Mouse (Mus musculus) embryonic facial prominence, embryonic 15.5 days (tissue): ENCODE measurements around the gene Cpxm2. TPM values are rescaled to one million over a fixed set of nuclear protein-coding genes. Genes with fewer than 3 reads are reported as not detected.

Experiments used
- ATAC-seq: fragments of 200-750 bp; cut with Nextera tagmentation; 2 replicates; pipeline ENCODE4 v1.8.0; 2017; ENCODE audit warnings: low read depth, moderate TSS enrichment; ENCODE audit not compliant: insufficient number of reproducible peaks, low FRiP score, low TSS enrichment
- H3K27ac ChIP-seq: fragments of 300-500 bp; sonication (generic); replicated peaks from 2 replicates; pipeline ENCODE4 v1.5.1; 2015; ENCODE audit warnings: mild to moderate bottlenecking, inconsistent platforms
- H3K27me3 ChIP-seq: fragments of 300-500 bp; sonication (generic); 2 replicates; pipeline ENCODE4 v1.6.1; 2015; ENCODE audit warnings: inconsistent platforms
- H3K36me3 ChIP-seq: fragments of 300-500 bp; sonication (generic); 2 replicates; pipeline ENCODE4 v1.6.1; 2015; ENCODE audit warnings: mild to moderate bottlenecking, inconsistent platforms
- H3K4me1 ChIP-seq: fragments of 300-500 bp; sonication (generic); 2 replicates; pipeline ENCODE4 v1.6.1; 2015; ENCODE audit warnings: inconsistent platforms
- H3K4me2 ChIP-seq: fragments of 300-500 bp; sonication (generic); replicated peaks from 2 replicates; pipeline ENCODE4 v1.6.1; 2015; ENCODE audit warnings: mild to moderate bottlenecking, inconsistent platforms
- H3K4me3 ChIP-seq: fragments of 300-500 bp; sonication (generic); replicated peaks from 2 replicates; pipeline ENCODE4 v1.5.1; 2015; ENCODE audit warnings: mild to moderate bottlenecking, inconsistent platforms
- H3K9ac ChIP-seq: fragments of 300-500 bp; sonication (generic); 2 replicates; pipeline ENCODE4 v1.6.1; 2015; ENCODE audit warnings: inconsistent platforms
- H3K9me3 ChIP-seq: fragments of 300-500 bp; sonication (generic); replicated peaks from 2 replicates; pipeline ENCODE4 v1.6.1; 2016; ENCODE audit warnings: inconsistent platforms
- WGBS: fragments of 180-500 bp; shearing (Covaris S2); methylation state at CpG from one replicate; pipeline ENCODE4 v1.1.7; 2015; 5-methylcytosine and 5-hydroxymethylcytosine counted together
- polyA plus RNA-seq: library from polyadenylated mRNA; unstranded; fragments of >200 nt; fragmentation: Nextera tagmentation; extraction: Ambion mirVana; gene quantifications from 2 replicates; pipeline ENCODE4 v1.2.1, GENCODE M21; 2015

Gene Cpxm2
- 15.6 and 23.7 TPM in 2 replicates for polyA plus RNA-seq

DNA sequence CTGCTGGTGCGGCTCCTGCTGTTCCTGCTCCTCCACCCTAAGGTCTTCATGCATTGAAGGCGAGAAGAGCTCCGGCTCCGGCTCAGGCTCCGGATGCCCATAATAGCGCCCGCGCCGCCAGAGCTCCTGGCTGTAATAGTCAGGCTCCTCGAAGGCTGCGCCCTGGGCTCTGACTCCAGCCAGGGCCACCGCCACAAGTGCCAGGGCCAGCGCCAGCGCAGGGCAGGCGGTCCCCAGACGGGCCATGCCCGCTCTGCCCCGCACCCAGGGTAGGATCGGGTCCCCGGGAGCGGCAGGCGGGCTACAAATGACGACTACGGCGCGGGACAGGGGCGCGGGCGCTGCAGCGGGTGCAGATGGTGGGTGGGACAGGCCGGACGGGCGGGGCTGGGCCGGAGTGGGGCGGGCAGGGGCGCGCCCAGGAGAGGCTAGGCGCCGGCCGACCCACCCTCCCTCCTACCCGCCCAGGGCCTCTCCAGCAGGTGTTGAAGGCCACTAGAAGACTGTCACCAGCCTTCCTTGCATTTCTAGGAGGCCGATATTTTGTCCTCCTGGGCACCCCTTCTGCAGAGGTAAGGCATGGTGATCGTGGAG lies at the start of gene Cpxm2:
Gene Cpxm2 (minus strand): TSS at position 372 of the 594 bp plus-strand sequence.
- 2% methylated on average over 43 of the region's 43 CpGs for WGBS
- ATAC-seq, result peak; percentile 59; the same call in 1 of the 2 replicates
- Histone ChIP-seq H3K4me2 (peak within 1 kb of the TSS; percentile 84), H3K36me3 (no peaks in the 10 kb centered on the region), H3K4me3 (peak within 1 kb of the TSS; percentile 49), H3K27ac (no peak within 1 kb of the TSS), H3K9ac (peak within 1 kb of the TSS; percentile 35; the same call in 1 of the 2 replicates), H3K27me3 (peaks cover 39% of the 10 kb centered on the region), H3K9me3 (no peaks in the 10 kb centered on the region), H3K4me1 (peaks cover 15% of the 10 kb centered on the region)

DNA sequence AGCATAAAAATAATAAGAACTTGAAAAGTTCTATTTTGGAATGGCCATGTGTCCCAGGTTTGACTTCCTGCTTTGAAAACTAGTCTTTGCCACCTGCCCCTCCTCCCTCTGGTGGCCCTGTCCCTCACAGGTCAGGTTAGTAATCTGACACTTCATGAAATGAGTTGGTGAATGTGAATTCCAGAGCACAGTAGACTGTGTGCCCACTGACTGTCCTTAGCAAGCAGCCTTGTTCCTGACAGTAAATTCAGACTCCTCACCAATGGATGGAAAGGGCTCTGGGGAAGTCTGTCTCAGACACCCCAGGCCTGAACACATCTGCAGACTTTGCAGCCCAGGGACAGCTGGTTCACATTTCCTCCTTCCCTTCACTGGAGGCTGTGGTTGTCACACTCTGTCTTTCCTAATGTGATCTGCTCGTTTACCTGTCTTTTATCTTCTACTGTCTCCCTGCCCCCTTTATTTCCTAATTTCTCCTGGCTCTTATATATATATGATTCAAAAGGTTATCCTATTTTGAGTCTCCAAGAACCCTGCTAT lies 49.6 kb upstream of the Cpxm2 start:
- peaks cover 12% of the 10 kb centered on the region for H3K4me1 ChIP-seq
- 0 out of 2 replicates have a peak overlapping the region, but pooled peaks have one; percentile 4 for H3K4me2 ChIP-seq
- no peak overlapping the region for H3K9ac ChIP-seq
- 4% methylated on average over 1 of the region's 1 CpGs for WGBS
- H3K36me3 ChIP-seq, result no peaks in the 10 kb centered on the region
- H3K4me3 ChIP-seq, result no peak overlapping the region
- H3K9me3 ChIP-seq, result no peaks in the 10 kb centered on the region
- H3K27ac ChIP-seq, result 0 out of 2 replicates have a peak overlapping the region, but pooled peaks have one; percentile 22
- peak; percentile 73; the same call in 1 of the 2 replicates for ATAC-seq
- no peaks in the 10 kb centered on the region for H3K27me3 ChIP-seq

DNA sequence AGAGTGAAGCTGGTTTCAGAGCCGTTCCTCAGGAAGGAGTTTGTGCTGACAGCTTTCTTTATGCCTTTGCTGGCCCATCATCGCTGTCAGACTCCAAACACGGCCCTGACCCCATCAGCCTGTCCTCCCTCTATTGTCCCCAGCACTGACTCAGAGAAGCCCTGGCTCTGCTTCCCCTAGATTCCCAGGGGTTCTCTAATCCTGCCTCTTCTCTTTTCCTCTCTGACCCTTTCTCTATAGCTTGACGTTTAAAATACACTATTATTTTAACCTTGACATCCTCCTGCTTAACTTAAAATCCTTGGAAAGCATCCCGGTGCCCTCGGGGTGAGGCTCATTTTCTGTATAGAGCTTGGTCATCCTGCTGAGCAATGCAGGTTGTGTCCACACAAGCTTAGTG lies 45.1 kb upstream of the Cpxm2 start:
- peaks cover 11% of the 10 kb centered on the region for H3K4me1 ChIP-seq
- H3K4me3 ChIP-seq, result no peak overlapping the region
- WGBS, result 46% methylated on average over 6 of the region's 6 CpGs
- H3K36me3 ChIP-seq, result no peaks in the 10 kb centered on the region
- H3K27me3 ChIP-seq, result no peaks in the 10 kb centered on the region
- H3K9me3 ChIP-seq, result no peaks in the 10 kb centered on the region
- ATAC-seq, result no peak
- no peak overlapping the region for H3K27ac ChIP-seq
- H3K4me2 ChIP-seq, result no peak overlapping the region
- no peak overlapping the region for H3K9ac ChIP-seq

DNA sequence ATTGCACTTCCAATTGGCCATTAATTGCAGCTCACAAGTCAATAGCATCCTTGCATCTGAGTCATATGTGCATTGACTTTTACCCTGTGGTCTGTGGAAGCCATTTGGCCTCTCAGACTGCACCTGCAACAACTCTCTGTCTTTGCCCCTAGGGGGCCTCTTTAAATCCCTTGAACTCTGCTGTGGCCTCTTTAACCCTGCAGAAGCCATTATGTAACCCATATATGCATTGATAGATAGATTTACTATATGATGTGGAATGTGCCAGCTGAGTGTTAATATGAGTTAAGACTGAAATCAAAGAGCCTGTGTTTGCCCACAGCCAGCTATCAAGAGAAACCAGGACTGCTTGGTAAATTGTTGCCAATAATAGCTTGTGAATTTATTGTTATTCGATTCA lies 44.3 kb upstream of the Cpxm2 start:
- H3K27me3 ChIP-seq, result no peaks in the 10 kb centered on the region
- no peak overlapping the region for H3K4me2 ChIP-seq
- no peak overlapping the region for H3K27ac ChIP-seq
- ATAC-seq, result no peak
- H3K4me1 ChIP-seq, result 0 out of 2 replicates have a peak, but pooled peaks cover 3% of the 10 kb centered on the region
- no peaks in the 10 kb centered on the region for H3K36me3 ChIP-seq
- WGBS, result 89% methylated on average over 1 of the region's 1 CpGs
- H3K9ac ChIP-seq, result no peak overlapping the region
- H3K4me3 ChIP-seq, result no peak overlapping the region
- no peaks in the 10 kb centered on the region for H3K9me3 ChIP-seq

DNA sequence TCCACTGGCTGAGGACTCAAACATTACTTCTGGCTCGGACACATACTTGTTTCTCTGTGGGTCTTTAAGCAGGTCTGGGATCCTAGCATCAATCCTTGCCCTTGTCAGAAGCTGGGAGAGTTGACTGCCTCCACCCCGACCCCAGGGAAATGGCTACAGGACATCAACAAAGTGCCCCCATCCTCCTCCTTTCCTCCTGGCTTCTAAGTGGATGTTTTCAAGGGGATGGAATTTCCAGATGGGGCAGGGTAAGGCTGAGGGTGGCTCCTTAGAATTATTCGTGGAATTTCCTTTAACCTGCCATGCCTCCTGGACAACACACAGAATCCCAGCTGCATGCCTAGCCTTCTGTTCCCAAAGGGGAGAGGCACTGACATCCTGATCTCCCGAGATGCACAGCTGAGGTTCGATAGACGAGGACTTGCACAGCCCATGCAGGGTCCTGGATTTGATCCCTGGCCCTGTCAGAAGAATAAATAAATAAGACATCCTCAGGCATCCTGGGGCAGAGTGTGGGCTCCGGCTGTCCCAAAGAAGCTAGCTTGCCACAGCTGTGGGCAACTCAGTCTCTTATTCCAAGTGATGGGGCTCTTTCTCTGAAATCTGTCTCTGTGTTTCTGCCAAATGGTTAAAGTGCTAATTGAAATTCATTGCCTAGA lies 43.4 kb upstream of the Cpxm2 start:
- no peaks in the 10 kb centered on the region for H3K9me3 ChIP-seq
- WGBS, result 30% methylated on average over 7 of the region's 7 CpGs
- no peaks in the 10 kb centered on the region for H3K27me3 ChIP-seq
- no peak overlapping the region for H3K4me3 ChIP-seq
- no peak overlapping the region for H3K27ac ChIP-seq
- H3K9ac ChIP-seq, result no peak overlapping the region
- H3K4me2 ChIP-seq, result no peak overlapping the region
- ATAC-seq, result no peak
- H3K36me3 ChIP-seq, result no peaks in the 10 kb centered on the region
- 0 out of 2 replicates have a peak, but pooled peaks cover 3% of the 10 kb centered on the region for H3K4me1 ChIP-seq

DNA sequence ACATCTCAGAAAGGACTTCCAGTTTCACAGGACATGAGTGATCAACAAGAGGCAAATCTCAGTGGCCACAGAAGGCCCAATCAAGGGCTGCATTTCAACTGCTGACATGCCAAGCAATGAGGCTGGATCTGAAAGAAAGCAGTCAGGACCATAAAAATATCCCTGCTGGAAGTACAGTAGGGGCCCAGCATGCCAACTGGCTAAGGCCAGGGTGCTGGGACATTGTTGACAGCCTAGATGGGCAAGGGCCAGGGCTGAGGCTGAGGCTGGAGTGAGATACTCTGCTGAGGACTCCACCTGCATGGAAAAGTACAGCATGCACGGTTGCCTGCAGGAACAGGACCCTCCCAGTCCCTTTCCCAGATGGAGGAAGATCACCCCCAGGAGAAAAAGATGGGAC lies 42.0 kb upstream of the Cpxm2 start:
- no peaks in the 10 kb centered on the region for H3K9me3 ChIP-seq
- H3K4me2 ChIP-seq, result no peak overlapping the region
- H3K4me3 ChIP-seq, result no peak overlapping the region
- 0 out of 2 replicates have a peak, but pooled peaks cover 3% of the 10 kb centered on the region for H3K4me1 ChIP-seq
- H3K36me3 ChIP-seq, result no peaks in the 10 kb centered on the region
- 86% methylated on average over 1 of the region's 1 CpGs for WGBS
- no peak overlapping the region for H3K9ac ChIP-seq
- no peaks in the 10 kb centered on the region for H3K27me3 ChIP-seq
- no peak overlapping the region for H3K27ac ChIP-seq
- no peak for ATAC-seq

DNA sequence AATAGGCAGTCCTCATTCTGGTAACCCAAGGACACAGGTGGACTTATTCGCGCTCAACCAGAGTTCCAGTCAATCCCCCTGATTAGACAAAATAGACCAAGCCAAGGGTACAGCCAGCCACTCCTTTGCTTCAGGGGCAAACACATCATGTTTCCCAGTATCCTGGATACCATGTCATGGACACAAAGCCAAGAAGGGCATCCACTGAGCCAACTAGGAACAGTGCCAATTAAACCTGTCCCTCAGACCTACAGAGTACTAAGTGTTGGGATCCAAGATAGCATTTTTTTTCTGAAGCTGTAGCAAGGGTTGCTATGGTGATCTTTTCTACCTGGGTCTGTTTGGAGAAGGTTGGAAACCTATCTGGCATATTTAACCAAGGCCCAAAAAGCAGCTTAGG lies 39.1 kb upstream of the Cpxm2 start:
- ATAC-seq, result no peak
- Histone ChIP-seq H3K4me3 (no peak overlapping the region), H3K4me1 (no peaks in the 10 kb centered on the region), H3K4me2 (no peak overlapping the region), H3K27ac (no peak overlapping the region), H3K9ac (no peak overlapping the region), H3K36me3 (no peaks in the 10 kb centered on the region), H3K27me3 (no peaks in the 10 kb centered on the region; the same call in 1 of the 2 replicates), H3K9me3 (no peaks in the 10 kb centered on the region)
- 89% methylated on average over 2 of the region's 2 CpGs for WGBS

DNA sequence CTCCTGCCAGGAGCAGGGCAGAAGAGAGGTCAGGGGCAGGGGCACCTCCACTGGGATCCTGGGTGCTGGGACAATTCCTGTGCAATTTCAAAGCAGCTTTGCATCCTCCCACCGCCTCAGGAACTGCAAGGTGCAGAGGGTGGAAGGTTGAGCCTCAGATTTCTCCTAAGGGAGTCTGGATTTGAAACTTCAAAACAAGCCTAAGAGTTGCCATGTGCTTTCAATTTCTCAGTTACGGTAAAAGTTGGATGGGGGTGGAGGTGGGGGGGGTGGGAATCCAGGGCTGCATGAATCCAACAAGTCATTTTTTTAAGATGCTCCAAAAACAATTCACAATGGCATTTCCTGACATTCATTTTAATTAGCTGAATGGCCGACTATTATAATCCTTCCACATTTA lies 32.9 kb upstream of the Cpxm2 start:
- H3K27me3 ChIP-seq, result no peaks in the 10 kb centered on the region; the same call in 1 of the 2 replicates
- H3K4me1 ChIP-seq, result peaks cover 12% of the 10 kb centered on the region
- H3K4me2 ChIP-seq, result no peak overlapping the region
- no peak for ATAC-seq
- WGBS, result 15% methylated on average over 3 of the region's 3 CpGs
- no peaks in the 10 kb centered on the region for H3K9me3 ChIP-seq
- H3K36me3 ChIP-seq, result no peaks in the 10 kb centered on the region
- H3K27ac ChIP-seq, result no peak overlapping the region
- no peak overlapping the region for H3K9ac ChIP-seq
- H3K4me3 ChIP-seq, result no peak overlapping the region

DNA sequence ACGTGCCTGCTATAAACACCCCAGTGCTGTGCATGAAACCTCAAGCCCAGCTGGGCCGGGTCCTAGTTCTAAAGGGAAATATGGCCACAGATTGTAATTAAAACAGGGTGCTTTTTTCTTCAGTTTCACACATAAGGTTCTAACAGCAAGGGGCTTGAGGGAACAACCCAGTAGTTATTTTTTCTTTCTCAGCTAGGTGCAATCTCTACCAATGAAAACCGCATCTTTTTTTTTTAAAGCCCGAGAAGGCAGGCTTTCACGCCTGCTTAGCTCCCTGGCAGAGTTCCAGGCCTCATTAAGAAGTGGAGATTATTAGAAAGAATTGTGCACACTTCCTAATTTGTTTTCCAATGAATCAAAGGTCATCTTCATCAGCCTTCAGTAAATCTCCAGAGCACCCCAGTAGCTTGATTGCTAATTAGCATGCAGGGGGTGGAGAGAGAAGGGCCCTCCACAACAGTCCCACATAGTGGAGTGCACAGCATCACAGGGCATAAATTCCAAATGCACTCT lies 29.4 kb upstream of the Cpxm2 start:
- H3K9ac ChIP-seq, result no peak overlapping the region
- no peaks in the 10 kb centered on the region for H3K27me3 ChIP-seq
- no peak for ATAC-seq
- no peak overlapping the region for H3K4me3 ChIP-seq
- no peak overlapping the region for H3K27ac ChIP-seq
- H3K4me2 ChIP-seq, result no peak overlapping the region
- H3K36me3 ChIP-seq, result no peaks in the 10 kb centered on the region
- WGBS, result 44% methylated on average over 5 of the region's 5 CpGs
- peaks cover 12% of the 10 kb centered on the region for H3K4me1 ChIP-seq
- no peaks in the 10 kb centered on the region for H3K9me3 ChIP-seq

DNA sequence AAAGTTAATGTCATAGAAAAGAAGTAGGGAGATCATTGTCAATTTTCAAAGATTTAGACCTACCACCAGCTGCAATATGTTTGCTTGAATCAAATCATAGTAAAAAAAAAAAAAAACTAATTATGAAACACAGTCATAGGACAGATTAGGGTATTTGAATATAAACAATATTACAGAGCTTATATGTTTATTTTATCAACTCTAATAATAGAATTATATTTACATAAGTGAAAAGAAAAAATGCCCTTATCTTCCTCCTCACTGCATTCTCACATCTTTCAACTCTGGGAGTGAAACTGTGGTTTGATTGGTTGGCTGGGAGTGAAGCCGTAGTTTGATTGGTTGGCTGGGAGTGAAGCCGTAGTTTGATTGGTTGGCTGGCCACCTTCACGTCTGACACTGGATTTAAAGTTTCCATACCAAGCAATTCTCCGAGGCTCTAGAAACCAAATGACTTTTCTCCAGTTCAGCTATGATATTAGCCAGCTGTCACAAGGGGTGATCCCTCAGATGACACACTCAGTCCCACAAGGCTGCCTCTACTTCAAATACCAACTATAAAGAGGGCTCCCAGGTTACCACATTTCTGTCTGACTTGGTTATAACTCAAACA lies 27.2 kb upstream of the Cpxm2 start:
- no peak for ATAC-seq
- no peak overlapping the region for H3K27ac ChIP-seq

DNA sequence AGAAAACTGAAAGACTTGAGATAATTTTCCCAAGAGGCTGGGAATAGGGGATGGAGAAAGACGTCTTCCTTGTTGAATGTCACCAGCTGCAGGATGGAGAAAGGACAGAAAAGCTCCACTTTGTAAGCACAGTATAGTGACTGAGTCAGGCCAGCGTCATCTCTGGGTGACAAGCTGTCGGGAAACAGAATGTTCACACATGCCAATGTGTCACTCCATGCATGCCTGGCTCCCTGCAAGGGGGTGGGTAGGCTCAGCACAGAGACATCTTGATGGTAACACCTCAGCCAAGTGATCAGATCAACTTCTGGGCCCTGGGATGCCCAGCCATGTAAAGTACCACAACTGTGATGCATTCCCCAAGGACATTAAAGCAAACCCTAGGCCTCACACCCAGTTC lies 26.5 kb upstream of the Cpxm2 start:
- no peaks in the 10 kb centered on the region for H3K4me1 ChIP-seq
- WGBS, result 80% methylated on average over 3 of the region's 3 CpGs
- H3K36me3 ChIP-seq, result no peaks in the 10 kb centered on the region
- no peak overlapping the region for H3K4me2 ChIP-seq
- no peak overlapping the region for H3K4me3 ChIP-seq
- no peak for ATAC-seq
- no peak overlapping the region for H3K27ac ChIP-seq
- no peaks in the 10 kb centered on the region for H3K9me3 ChIP-seq
- H3K27me3 ChIP-seq, result no peaks in the 10 kb centered on the region
- no peak overlapping the region for H3K9ac ChIP-seq

More for the DNA sequence above, 27.2 kb upstream of the Cpxm2 start:
- H3K4me2 ChIP-seq, result no peak overlapping the region
- H3K4me3 ChIP-seq, result no peak overlapping the region
- no peaks in the 10 kb centered on the region for H3K36me3 ChIP-seq
- H3K4me1 ChIP-seq, result peaks cover under 1% of the 10 kb centered on the region; the same call in 1 of the 2 replicates
- 86% methylated on average over 4 of the region's 4 CpGs for WGBS
- no peaks in the 10 kb centered on the region for H3K9me3 ChIP-seq
- H3K27me3 ChIP-seq, result no peaks in the 10 kb centered on the region
- no peak overlapping the region for H3K9ac ChIP-seq
